Mouse (Mus musculus) cerebellum, postnatal 14 days (tissue): ENCODE data around the gene Ucp3.
"Not testable (repeated sequence)": the region's sequence is repeated elsewhere in the genome, so short reads cannot be mapped to it uniquely, and the experiment has no call there.

Experiments used
- DNase-seq, 2 experiments: peaks; one replicate each; pipeline ENCODE4 v3.0.0; 2021; ENCODE audit warnings: mixed read lengths in 2 of 2

The Ucp3 gene

GRCm38 (mm10) chr7:100474680-100475079, 1.9 kb downstream of the Ucp3 start:
- no peak for DNase-seq

- peak; percentile 48 to 60 for DNase-seq
These were observed 6.5 kb downstream of the Ucp3 start for GRCm38 (mm10) chr7:100479100-100479822.

- DNase-seq = no peak
These were observed 7.0 kb downstream of the Ucp3 start for GRCm38 (mm10) chr7:100479823-100480164.

GRCm38 (mm10) chr7:100480175-100480574, 7.4 kb downstream of the Ucp3 start:
- no peak for DNase-seq

GRCm38 (mm10) chr7:100482046-100482445, 9.3 kb downstream of the Ucp3 start:
- not testable (repeated sequence) for DNase-seq

GRCm38 (mm10) chr7:100484493-100484892, 11.7 kb downstream of the Ucp3 start:
- DNase-seq = no peak

- DNase-seq = no peak
These were observed 14.5 kb downstream of the Ucp3 start for GRCm38 (mm10) chr7:100487301-100487700.

GRCm38 (mm10) chr7:100488474-100489048, 15.8 kb downstream of the Ucp3 start:
- peak in 1 of 2 experiments; percentile 41 for DNase-seq

- no peak for DNase-seq
These were observed 19.8 kb downstream of the Ucp3 start for GRCm38 (mm10) chr7:100492391-100493116.

- DNase-seq = peak; percentile 47 to 60
These were observed 20.3 kb downstream of the Ucp3 start, which contains the start of gene Ucp2 for GRCm38 (mm10) chr7:100493117-100493483. Gene Ucp2 (plus strand): TSS chr7:100493337.

- DNase-seq = peak in 1 of 2 experiments; percentile 53
These were observed 21.0 kb downstream of the Ucp3 start for GRCm38 (mm10) chr7:100493484-100494414.

GRCm38 (mm10) chr7:100494415-100494831, 21.6 kb downstream of the Ucp3 start:
- DNase-seq = no peak

- no peak for DNase-seq
These were observed 22.3 kb downstream of the Ucp3 start for GRCm38 (mm10) chr7:100495042-100495441.

- peak; percentile 57 to 70 for DNase-seq
These were observed 22.9 kb downstream of the Ucp3 start for GRCm38 (mm10) chr7:100495581-100496251.

GRCm38 (mm10) chr7:100496371-100496770, 23.6 kb downstream of the Ucp3 start:
- DNase-seq = no peak

GRCm38 (mm10) chr7:100496791-100497190, 24.0 kb downstream of the Ucp3 start:
- no peak for DNase-seq

GRCm38 (mm10) chr7:100497402-100497801, 24.6 kb downstream of the Ucp3 start:
- no peak for DNase-seq

- no peak for DNase-seq
These were observed 25.2 kb downstream of the Ucp3 start for GRCm38 (mm10) chr7:100497982-100498381.

- no peak for DNase-seq
These were observed 26.7 kb downstream of the Ucp3 start for GRCm38 (mm10) chr7:100499465-100499864.

- DNase-seq = peak in 1 of 2 experiments; percentile 37
These were observed 27.6 kb downstream of the Ucp3 start for GRCm38 (mm10) chr7:100500276-100500977.
